Mouse (Mus musculus) neutrophil, adult 65 days (primary cell): ENCODE results near the gene Nr2c2ap. TPM values are rescaled to one million over a fixed set of nuclear protein-coding genes. Genes with fewer than 3 reads are reported as not detected.

Experiments used
- total RNA-seq: library from RNA; stranded (reverse); gene quantifications from 2 replicates; pipeline ENCODE4 v1.2.4, GENCODE M21; 2023

Gene Nr2c2ap
- total RNA-seq = 7.5 and 11.2 TPM in 2 replicates

GRCm38 (mm10) chr8:70131166-70131883 is at the start of gene Nr2c2ap:
Nr2c2ap (plus strand) TSS chr8:70131333.

DNA sequence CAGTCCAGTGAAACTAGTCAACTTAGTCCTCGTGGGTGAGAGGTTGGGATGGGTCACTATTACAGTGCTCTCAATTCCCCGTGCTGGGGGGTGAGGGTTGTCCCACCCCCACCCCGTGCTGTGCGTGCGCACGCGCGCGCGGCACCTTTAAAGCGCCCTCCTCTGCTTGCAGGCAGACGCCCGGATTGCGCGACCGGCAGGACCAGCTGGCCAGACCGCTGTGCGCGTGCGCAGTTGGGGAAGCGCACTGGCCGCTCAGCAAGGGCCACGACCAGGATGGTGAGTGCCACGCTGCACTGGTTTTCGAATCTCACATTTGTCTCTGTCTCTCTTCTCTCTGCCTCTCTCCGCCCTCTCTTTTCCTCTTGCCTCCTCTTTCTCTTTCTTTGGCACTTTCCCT is 47.8 kb upstream of the Nr2c2ap start, which contains the start of gene Hapln4:
Gene Hapln4, plus strand, starts transcription at position 173 of the 400 bp plus-strand sequence.

GRCm38 (mm10) chr8:70120667-70121066 is 10.5 kb upstream of the Nr2c2ap start, which contains the start of gene Ncan:
Ncan (minus strand) TSS chr8:70120873.

DNA sequence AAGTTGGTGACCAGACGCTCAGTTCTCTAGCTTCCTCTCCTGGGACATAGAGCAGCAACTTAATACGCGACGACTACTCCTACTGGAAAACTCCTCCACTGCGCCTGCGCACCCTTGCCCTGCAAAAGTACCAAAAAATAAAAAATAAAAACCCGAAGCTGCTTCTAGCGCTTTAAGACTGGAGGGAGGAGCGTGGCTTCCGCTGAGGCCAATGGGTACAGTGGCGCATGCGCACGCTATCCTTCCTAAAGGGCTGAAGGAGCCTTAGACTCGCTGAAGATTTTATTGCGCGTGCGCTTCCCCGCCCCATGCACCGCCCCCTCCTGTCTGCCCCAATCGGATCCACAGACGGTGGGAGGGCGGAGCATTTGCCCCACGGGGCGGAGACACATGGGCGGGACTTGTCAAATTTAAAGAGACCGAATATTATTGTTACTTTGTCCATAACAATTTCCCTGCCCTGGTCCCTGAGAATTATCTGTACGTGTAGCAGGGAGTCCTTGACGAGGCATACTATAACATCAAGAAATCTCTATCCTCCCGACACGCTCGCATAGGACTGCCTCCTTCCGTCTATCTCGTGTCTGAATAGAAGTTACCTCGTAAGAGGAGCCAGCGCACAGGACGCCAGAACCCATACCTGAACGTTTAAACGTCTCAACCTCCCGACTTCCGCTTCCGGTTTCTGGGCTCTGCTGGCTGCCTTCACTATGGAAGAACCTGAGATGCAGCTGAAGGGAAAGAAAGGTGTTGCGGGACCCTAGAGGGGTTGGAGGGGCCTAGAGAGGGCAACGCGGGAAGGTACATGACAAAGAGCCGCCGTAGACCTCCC is 8.1 kb downstream of the Nr2c2ap start, which contains the start of the genes Rfxank, Borcs8 and Mef2b:
Gene Rfxank, minus strand, starts transcription at position 129 of the 832 bp plus-strand sequence.
Gene Borcs8, plus strand, starts transcription at position 474 of the 832 bp plus-strand sequence.
Gene Mef2b, plus strand, starts transcription at position 686 of the 832 bp plus-strand sequence.

DNA sequence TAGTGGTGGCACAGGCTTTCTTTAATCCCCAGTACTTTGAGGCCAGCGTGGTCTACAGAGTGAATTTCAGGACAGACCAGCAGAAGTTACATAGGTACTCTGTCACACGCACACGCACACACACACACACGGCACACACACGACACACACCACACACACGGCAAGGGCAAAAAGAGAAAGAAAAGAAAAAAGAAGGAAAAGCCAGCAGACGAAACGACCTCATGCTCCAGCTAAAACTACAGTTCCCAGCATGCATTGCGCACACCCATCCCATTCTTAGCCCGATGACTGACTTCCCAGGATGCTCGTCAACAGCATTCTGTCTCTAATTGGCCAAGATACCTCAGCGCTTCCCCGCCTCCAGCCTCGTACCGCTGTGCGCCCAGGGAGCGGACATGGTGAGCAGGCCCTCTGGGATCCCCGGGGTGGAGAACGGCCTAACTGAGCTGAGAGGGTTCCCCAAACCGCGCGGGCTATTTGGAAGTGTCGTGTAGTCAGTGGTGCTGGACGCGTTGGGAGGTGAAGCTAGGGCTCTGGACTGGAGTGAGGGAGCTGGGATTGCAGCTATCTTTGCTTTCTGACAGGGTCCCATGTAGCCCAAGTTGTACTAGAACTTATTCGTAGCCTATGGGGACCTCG is 41.0 kb downstream of the Nr2c2ap start, which contains the start of gene Tmem161a:
Gene Tmem161a, plus strand, starts transcription at position 314 of the 639 bp plus-strand sequence.

Other genes starting within 250 kb of the Nr2c2ap start
- not detected in 2 replicates for gene Cilp2, start 243.6 kb upstream of the Nr2c2ap start, total RNA-seq
- 0.79 and 1.6 TPM in 2 replicates for gene Tssk6, start 229.1 kb upstream of the Nr2c2ap start, total RNA-seq
- gene Ndufa13, start 228.8 kb upstream of the Nr2c2ap start, total RNA-seq = 51.7 and 65.8 TPM in 2 replicates
- gene Yjefn3, start 228.6 kb upstream of the Nr2c2ap start, total RNA-seq = not detected in 2 replicates
- gene Gatad2a, start 134.9 kb upstream of the Nr2c2ap start, total RNA-seq = 63.0 and 64.7 TPM in 2 replicates
- 87.4 and 122 TPM in 2 replicates for gene Mau2, start 88.6 kb upstream of the Nr2c2ap start, total RNA-seq
- gene Sugp1, start 88.5 kb upstream of the Nr2c2ap start, total RNA-seq = 28.8 and 31.6 TPM in 2 replicates
- gene Tm6sf2, start 58.4 kb upstream of the Nr2c2ap start, total RNA-seq = not detected in 2 replicates
- not detected in 2 replicates for gene Hapln4, start 47.9 kb upstream of the Nr2c2ap start, total RNA-seq
- gene Ncan, start 10.5 kb upstream of the Nr2c2ap start, total RNA-seq = not detected in 2 replicates
- 11.2 and 13.5 TPM in 2 replicates for gene Rfxank, start 7.8 kb downstream of the Nr2c2ap start, total RNA-seq
- gene Borcs8, start 8.2 kb downstream of the Nr2c2ap start, total RNA-seq = 27.0 and 35.6 TPM in 2 replicates
- gene Mef2b, start 8.4 kb downstream of the Nr2c2ap start, total RNA-seq = 0.95 and 1.1 TPM in 2 replicates
- gene Tmem161a, start 41.0 kb downstream of the Nr2c2ap start, total RNA-seq = 13.4 and 23.3 TPM in 2 replicates
- gene Slc25a42, start 81.0 kb downstream of the Nr2c2ap start, total RNA-seq = 1.9 and 2.1 TPM in 2 replicates
- 24.1 and 36.4 TPM in 2 replicates for gene Sugp2, start 102.9 kb downstream of the Nr2c2ap start, total RNA-seq
- gene Armc6, start 103.1 kb downstream of the Nr2c2ap start, total RNA-seq = 3.1 and 3.7 TPM in 2 replicates
- gene Homer3, start 151.5 kb downstream of the Nr2c2ap start, total RNA-seq = 7.0 and 8.6 TPM in 2 replicates
- 25.3 and 36.1 TPM in 2 replicates for gene Ddx49, start 171.2 kb downstream of the Nr2c2ap start, total RNA-seq
- gene Cope, start 171.2 kb downstream of the Nr2c2ap start, total RNA-seq = 80.2 and 91.6 TPM in 2 replicates
- gene Cers1, start 184.4 kb downstream of the Nr2c2ap start, total RNA-seq = not detected in 2 replicates
- gene Gdf1, start 198.5 kb downstream of the Nr2c2ap start, total RNA-seq = not detected in 2 replicates
- gene Upf1, start 221.9 kb downstream of the Nr2c2ap start, total RNA-seq = 47.2 and 53.6 TPM in 2 replicates
- 0.19 TPM in 1 of 2 replicates, not detected in the other for gene Comp, start 242.2 kb downstream of the Nr2c2ap start, total RNA-seq